Mouse (Mus musculus) ES-Bruce4 (cell line): Measurements from ENCODE around the gene Ube2h.

ENCODE experiments used
- CTCF ChIP-seq: IDR thresholded peaks from one replicate; pipeline ENCODE4 v1.8.1; 2011; ENCODE audit warnings: low read depth, low read length
- POLR2A ChIP-seq: IDR thresholded peaks from one replicate; pipeline ENCODE4 v1.8.1; 2011; ENCODE audit warnings: low read length; ENCODE audit not compliant: insufficient read depth

DNA sequence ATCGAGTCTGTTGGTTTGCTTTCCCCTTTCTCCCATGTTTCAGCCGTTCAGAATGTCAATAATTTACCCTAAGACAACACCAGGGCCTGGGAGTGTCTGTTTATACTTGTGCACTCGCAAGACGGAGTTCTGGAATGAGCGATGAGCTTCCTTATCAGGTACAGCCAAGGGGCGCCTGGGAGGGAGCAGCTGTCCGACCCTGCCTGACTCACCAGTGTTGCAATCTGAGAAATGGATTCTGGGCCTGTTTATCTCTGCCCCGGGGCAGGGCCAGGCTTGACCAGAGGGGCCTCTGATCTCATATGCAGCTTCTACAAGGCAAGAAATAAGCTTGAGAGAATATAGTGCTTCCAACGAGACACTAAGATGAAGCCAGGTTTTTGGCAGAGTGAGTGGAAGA is 3.4 kb upstream of the Ube2h start:
- TF ChIP-seq POLR2A = no peak
- no peak for TF ChIP-seq CTCF
